Mouse (Mus musculus): ENCODE measurements at regions not wholly inside any gene's neighbourhood (a gene's known extent, or its start where the extent isn't known, plus 50 kb on each side); places are given as distances from the start of the nearest gene placed in this dataset.
A peak's percentile ranks its signal among the peaks of the same experiment; 100 is the strongest.

DNA sequence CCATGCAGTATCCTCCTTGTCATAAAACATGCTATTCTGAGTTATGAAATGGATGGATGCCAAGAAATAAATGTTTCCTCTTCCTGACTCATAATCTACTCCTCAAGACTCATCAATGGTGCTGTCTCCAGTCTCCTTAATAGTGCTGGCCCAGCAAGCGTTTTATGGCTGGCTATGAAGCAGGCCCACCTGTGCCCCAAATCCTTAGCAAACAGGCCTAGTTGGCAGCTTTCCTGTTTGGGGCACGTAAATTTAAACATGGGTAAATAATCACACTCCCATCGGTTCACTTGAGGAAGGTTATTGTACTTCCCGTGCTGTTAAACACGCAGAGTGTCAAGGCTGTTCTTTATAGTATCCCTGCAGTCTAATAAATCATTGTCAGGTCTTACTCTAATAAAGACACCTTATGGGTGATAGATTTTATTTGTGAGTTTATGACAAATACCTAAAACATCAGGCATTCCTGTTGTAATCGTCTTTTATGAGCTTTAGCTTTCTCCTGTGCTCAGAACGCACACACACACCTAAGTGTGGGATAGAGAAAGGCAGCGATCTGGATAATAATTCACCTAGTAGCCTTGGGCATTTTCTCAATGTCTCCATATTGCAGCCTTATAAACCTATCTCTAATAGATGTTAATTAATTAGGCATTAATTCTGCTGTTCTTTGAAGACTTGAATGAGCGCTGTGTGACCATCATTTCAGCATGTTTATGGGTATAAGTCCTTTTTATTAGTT, 435.6 kb upstream of the Klf6 start:
- Histone ChIP-seq H3K27me3 (no peaks in the 10 kb centered on the region), H3K9me3 (no peaks in the 10 kb centered on the region), H3K4me2 (replicated peaks) (no peak overlapping the region), H3K27ac (replicated peaks) (no peak overlapping the region), H3K4me3 (no peak overlapping the region), H3K36me3 (no peaks in the 10 kb centered on the region), H3K9ac (replicated peaks) (no peak overlapping the region), H3K4me1 (no peaks in the 10 kb centered on the region)
- ATAC-seq (replicated peaks) = no peak
- 84% methylated on average over 9 of the region's 9 CpGs for WGBS

DNA sequence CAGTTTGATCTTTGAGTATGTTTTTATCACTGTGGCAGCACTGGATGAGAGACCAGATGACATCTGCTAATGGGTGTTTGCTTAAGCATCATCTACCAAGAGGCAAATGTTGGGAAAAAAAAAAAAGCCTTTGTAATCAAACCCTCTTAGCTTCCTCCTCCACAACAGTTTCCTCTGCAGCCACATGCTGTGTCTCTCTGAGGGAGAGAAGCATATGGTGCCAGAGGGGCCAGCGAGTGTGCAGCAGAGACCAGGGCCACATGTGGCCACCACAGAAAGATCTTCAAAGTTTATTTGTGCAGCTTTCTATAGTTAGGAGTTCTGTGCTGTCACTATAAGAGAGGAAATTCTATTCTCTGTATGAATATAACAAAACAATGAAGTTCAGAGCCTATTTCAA, 427.6 kb upstream of the Klf6 start:
- Histone ChIP-seq H3K27me3 (no peaks in the 10 kb centered on the region), H3K4me1 (no peaks in the 10 kb centered on the region), H3K27ac (replicated peaks) (no peak overlapping the region), H3K9me3 (no peaks in the 10 kb centered on the region; the same call in 1 of the 2 replicates), H3K36me3 (no peaks in the 10 kb centered on the region), H3K4me3 (no peak overlapping the region), H3K4me2 (replicated peaks) (no peak overlapping the region), H3K9ac (replicated peaks) (no peak overlapping the region)
- ATAC-seq (replicated peaks) = no peak
- WGBS = 54% methylated on average over 1 of the region's 1 CpGs

- Histone ChIP-seq H3K4me3 (no peak overlapping the region), H3K27me3 (no peaks in the 10 kb centered on the region), H3K36me3 (no peaks in the 10 kb centered on the region), H3K9ac (replicated peaks) (no peak overlapping the region), H3K4me2 (replicated peaks) (no peak overlapping the region), H3K27ac (replicated peaks) (no peak overlapping the region), H3K4me1 (no peaks in the 10 kb centered on the region), H3K9me3 (no peaks in the 10 kb centered on the region; the same call in 1 of the 2 replicates)
- no peak for ATAC-seq (replicated peaks)
These were observed 426.2 kb upstream of the Klf6 start for GRCm38 (mm10) chr13:5435131-5435530.

GRCm38 (mm10) chr13:5436191-5436590, 425.1 kb upstream of the Klf6 start:
- Histone ChIP-seq H3K36me3 (no peaks in the 10 kb centered on the region), H3K9me3 (no peaks in the 10 kb centered on the region; the same call in 1 of the 2 replicates), H3K4me3 (no peak overlapping the region), H3K27me3 (no peaks in the 10 kb centered on the region), H3K4me2 (replicated peaks) (no peak overlapping the region), H3K9ac (replicated peaks) (no peak overlapping the region), H3K4me1 (no peaks in the 10 kb centered on the region), H3K27ac (replicated peaks) (no peak overlapping the region)
- no peak for ATAC-seq (replicated peaks)
- 83% methylated on average over 2 of the region's 2 CpGs for WGBS

DNA sequence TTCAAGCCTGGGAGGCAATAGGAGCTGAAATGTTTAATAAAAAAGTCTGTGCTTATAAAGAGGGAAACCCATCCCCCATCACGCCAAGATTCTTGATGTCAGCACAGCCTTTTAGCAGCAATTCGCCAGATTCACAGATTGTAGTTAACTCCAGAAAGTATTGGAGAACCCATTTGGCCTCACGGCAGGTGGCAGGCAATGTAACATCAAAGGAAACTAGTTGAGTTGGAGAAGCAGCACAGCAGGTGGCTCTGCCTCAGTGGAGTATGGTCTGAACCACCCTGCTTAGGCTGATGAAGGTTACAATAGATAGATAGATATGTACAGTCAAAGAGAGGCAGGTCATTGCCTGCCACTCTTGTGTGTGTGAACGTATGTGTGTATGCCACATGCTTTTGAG, 420.8 kb upstream of the Klf6 start:
- no peak overlapping the region for H3K4me2 ChIP-seq (replicated peaks)
- ATAC-seq (replicated peaks) = no peak
- no peaks in the 10 kb centered on the region for H3K36me3 ChIP-seq
- whole genome bisulfite sequencing = 74% methylated on average over 4 of the region's 4 CpGs
- H3K27ac ChIP-seq (replicated peaks) = no peak overlapping the region
- H3K9me3 ChIP-seq = no peaks in the 10 kb centered on the region
- H3K27me3 ChIP-seq = no peaks in the 10 kb centered on the region
- no peak overlapping the region for H3K9ac ChIP-seq (replicated peaks)
- no peaks in the 10 kb centered on the region for H3K4me1 ChIP-seq
- H3K4me3 ChIP-seq = no peak overlapping the region

- H3K4me1 ChIP-seq = no peaks in the 10 kb centered on the region
- no peak for ATAC-seq (replicated peaks)
- H3K4me3 ChIP-seq = no peak overlapping the region
- no peaks in the 10 kb centered on the region for H3K9me3 ChIP-seq
- no peaks in the 10 kb centered on the region for H3K36me3 ChIP-seq
- WGBS = 69% methylated on average over 5 of the region's 5 CpGs
- no peak overlapping the region for H3K9ac ChIP-seq (replicated peaks)
- no peak overlapping the region for H3K27ac ChIP-seq (replicated peaks)
- H3K27me3 ChIP-seq = no peaks in the 10 kb centered on the region
- H3K4me2 ChIP-seq (replicated peaks) = no peak overlapping the region
These were observed 416.4 kb upstream of the Klf6 start for GRCm38 (mm10) chr13:5444759-5445478.

DNA sequence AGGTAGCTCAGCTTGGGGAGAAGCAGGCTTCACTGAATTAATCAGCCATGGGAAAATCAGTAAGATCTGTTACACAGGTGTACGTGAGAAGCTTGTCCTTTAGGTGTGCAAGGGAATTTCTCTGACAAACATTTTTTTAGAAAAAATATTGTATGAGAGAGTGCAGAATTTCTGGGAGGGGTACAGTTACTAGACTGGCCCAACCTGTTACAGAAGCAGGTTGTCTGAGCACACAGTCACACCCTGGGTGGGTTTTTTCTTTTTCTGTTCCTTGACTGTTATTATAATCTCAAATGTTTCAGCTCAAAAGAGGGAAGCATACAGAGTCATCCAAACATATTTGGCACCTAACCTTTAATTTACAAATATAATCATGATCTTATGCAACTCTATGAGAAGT, 412.7 kb upstream of the Klf6 start:
- no peak for ATAC-seq (replicated peaks)

DNA sequence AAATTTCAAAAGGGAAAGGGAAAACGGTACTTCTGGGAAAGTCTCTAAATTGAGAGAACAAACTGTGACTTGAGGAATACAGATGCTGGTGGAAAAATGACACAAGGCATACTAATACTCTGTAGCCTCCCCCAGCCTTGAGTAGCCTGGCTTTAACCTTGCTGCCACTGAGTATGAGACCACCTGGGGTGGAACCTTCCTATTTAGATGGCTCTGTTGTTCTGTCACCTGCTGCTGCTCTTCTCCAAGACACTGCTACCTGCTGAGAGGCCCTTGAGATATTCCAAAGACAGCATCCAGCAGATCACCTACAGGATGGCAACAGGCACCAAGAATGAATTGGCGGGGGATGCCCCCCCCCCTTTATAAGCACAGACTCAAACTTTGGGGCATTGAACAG, 380.5 kb upstream of the Klf6 start:
- no peak overlapping the region for H3K9ac ChIP-seq (replicated peaks)
- no peaks in the 10 kb centered on the region for H3K36me3 ChIP-seq
- no peaks in the 10 kb centered on the region for H3K9me3 ChIP-seq
- H3K4me2 ChIP-seq (replicated peaks) = no peak overlapping the region
- no peaks in the 10 kb centered on the region for H3K27me3 ChIP-seq
- ATAC-seq (replicated peaks) = no peak
- no peak overlapping the region for H3K27ac ChIP-seq (replicated peaks)
- no peak overlapping the region for H3K4me3 ChIP-seq
- 82% methylated on average over 2 of the region's 2 CpGs for WGBS
- H3K4me1 ChIP-seq = no peaks in the 10 kb centered on the region

More for the DNA sequence above, 412.7 kb upstream of the Klf6 start:
- Histone ChIP-seq H3K9ac (replicated peaks) (no peak overlapping the region), H3K36me3 (no peaks in the 10 kb centered on the region), H3K4me2 (replicated peaks) (no peak overlapping the region), H3K9me3 (no peaks in the 10 kb centered on the region), H3K4me1 (no peaks in the 10 kb centered on the region), H3K4me3 (no peak overlapping the region), H3K27me3 (no peaks in the 10 kb centered on the region), H3K27ac (replicated peaks) (no peak overlapping the region)
- WGBS = 89% methylated on average over 1 of the region's 1 CpGs

- H3K9me3 ChIP-seq = no peaks in the 10 kb centered on the region
- no peak overlapping the region for H3K4me3 ChIP-seq
- H3K27ac ChIP-seq (replicated peaks) = no peak overlapping the region
- H3K9ac ChIP-seq (replicated peaks) = no peak overlapping the region
- WGBS = 64% methylated on average over 1 of the region's 1 CpGs
- no peaks in the 10 kb centered on the region for H3K4me1 ChIP-seq
- H3K4me2 ChIP-seq (replicated peaks) = no peak overlapping the region
- H3K27me3 ChIP-seq = no peaks in the 10 kb centered on the region
- no peaks in the 10 kb centered on the region for H3K36me3 ChIP-seq
- ATAC-seq (replicated peaks) = no peak
These were observed 369.0 kb upstream of the Klf6 start for GRCm38 (mm10) chr13:5492266-5492665.

GRCm38 (mm10) chr13:5497535-5497934, 363.7 kb upstream of the Klf6 start:
- no peak for ATAC-seq (replicated peaks)
- H3K9me3 ChIP-seq = no peaks in the 10 kb centered on the region
- no peak overlapping the region for H3K4me3 ChIP-seq
- H3K36me3 ChIP-seq = no peaks in the 10 kb centered on the region
- H3K4me1 ChIP-seq = no peaks in the 10 kb centered on the region
- no peak overlapping the region for H3K4me2 ChIP-seq (replicated peaks)
- no peak overlapping the region for H3K9ac ChIP-seq (replicated peaks)
- H3K27me3 ChIP-seq = no peaks in the 10 kb centered on the region
- no peak overlapping the region for H3K27ac ChIP-seq (replicated peaks)

GRCm38 (mm10) chr13:5511784-5512183, 349.5 kb upstream of the Klf6 start:
- no peak for ATAC-seq (replicated peaks)

GRCm38 (mm10) chr13:5515552-5515951, 345.7 kb upstream of the Klf6 start:
- Histone ChIP-seq H3K4me3 (no peak overlapping the region), H3K9ac (replicated peaks) (no peak overlapping the region), H3K36me3 (no peaks in the 10 kb centered on the region), H3K9me3 (no peaks in the 10 kb centered on the region), H3K27me3 (no peaks in the 10 kb centered on the region), H3K4me1 (no peaks in the 10 kb centered on the region), H3K27ac (replicated peaks) (no peak overlapping the region), H3K4me2 (replicated peaks) (no peak overlapping the region)
- ATAC-seq (replicated peaks) = peak; percentile 79
- 57% methylated on average over 2 of the region's 2 CpGs for WGBS

More at GRCm38 (mm10) chr13:5511784-5512183, 349.5 kb upstream of the Klf6 start:
- Histone ChIP-seq H3K36me3 (no peaks in the 10 kb centered on the region), H3K4me1 (no peaks in the 10 kb centered on the region), H3K4me3 (no peak overlapping the region), H3K9me3 (no peaks in the 10 kb centered on the region), H3K9ac (replicated peaks) (no peak overlapping the region), H3K4me2 (replicated peaks) (no peak overlapping the region), H3K27ac (replicated peaks) (no peak overlapping the region), H3K27me3 (no peaks in the 10 kb centered on the region)

DNA sequence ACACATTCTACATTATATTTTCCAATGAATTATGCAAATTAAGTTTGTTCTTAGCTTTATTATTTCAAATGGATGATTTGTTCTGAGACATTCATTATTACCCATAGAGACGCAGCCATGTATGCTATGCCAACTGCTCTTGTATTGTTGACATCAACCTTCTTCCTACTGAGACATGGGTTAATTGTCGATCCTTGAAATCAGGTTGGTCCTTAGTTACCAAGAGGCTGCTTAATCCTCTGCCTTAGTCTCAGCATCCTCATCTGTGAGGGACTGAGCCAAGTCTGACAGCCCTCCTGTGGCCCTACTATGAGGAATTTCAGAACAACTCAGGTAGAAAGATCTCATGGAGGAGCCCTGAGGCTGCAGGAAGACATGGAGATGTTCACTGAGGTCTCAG, 345.2 kb upstream of the Klf6 start:
- Histone ChIP-seq H3K4me1 (no peaks in the 10 kb centered on the region), H3K36me3 (no peaks in the 10 kb centered on the region), H3K27me3 (no peaks in the 10 kb centered on the region), H3K9ac (replicated peaks) (no peak overlapping the region), H3K4me2 (replicated peaks) (no peak overlapping the region), H3K4me3 (no peak overlapping the region), H3K27ac (replicated peaks) (no peak overlapping the region; the same call in 1 of the 2 replicates), H3K9me3 (no peaks in the 10 kb centered on the region)
- WGBS = 76% methylated on average over 2 of the region's 2 CpGs
- no peak for ATAC-seq (replicated peaks)

All from forebrain, embryonic 15.5 days (tissue).